Mouse (Mus musculus) liver, adult 2 months (tissue): ENCODE measurements around the gene Abraxas2.

Experiments used
- CTCF ChIP-seq: fragments of 200-500 bp; IDR thresholded peaks from 2 replicates; pipeline ENCODE4 v1.5.1; 2011; ENCODE audit warnings: low read depth, low read length, control low read depth
- POLR2A ChIP-seq: fragments of 200-500 bp; IDR thresholded peaks from 2 replicates; pipeline ENCODE4 v1.6.1; 2011; ENCODE audit warnings: low read length, control low read depth; ENCODE audit not compliant: insufficient read depth; ENCODE audit errors: extremely low read depth

DNA sequence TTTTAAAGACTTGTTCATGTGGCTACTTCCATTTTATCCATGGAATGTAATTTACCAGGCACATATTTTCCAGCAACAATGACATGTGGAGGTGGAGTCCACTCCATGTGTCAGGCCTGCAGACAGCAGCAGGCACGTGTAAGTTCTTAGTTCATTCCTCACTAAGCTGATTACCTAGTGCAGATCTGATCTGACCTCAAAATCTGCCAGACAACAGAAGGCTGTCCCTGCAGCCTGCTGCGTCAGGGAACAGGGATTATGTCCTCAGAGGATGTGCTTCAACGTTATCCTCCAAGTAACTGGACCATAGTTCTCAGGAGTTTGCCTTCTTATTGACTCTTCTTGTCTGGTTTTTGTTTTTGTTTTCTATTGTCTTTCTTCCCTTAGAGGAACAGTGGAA is 62.9 kb downstream of the Abraxas2 start:
- TF ChIP-seq CTCF, result no peak
- TF ChIP-seq POLR2A, result no peak
